Mouse (Mus musculus) CH12.LX (cell line): ENCODE measurements around the gene Rbbp8nl.

Experiments used
- BHLHE40 ChIP-seq: IDR thresholded peaks from 2 replicates; pipeline ENCODE4 v1.6.1; 2011; ENCODE audit warnings: mild to moderate bottlenecking, low read depth, low read length, improper control_type of control experiment
- CTCF ChIP-seq, 2 experiments: IDR thresholded peaks in 1 of 2; conservative IDR thresholded peaks in 1 of 2; 2 replicates each; pipeline ENCODE4 v1.5.1; 2011 to 2012; ENCODE audit warnings: low read depth in 2 of 2, low read length in 2 of 2, improper control_type of control experiment in 1 of 2, inconsistent platforms in 1 of 2, mild to moderate bottlenecking in 1 of 2, moderate library complexity in 1 of 2
- EP300 ChIP-seq: IDR thresholded peaks from 2 replicates; pipeline ENCODE4 v1.6.1; 2011; ENCODE audit warnings: low read length, improper control_type of control experiment
- ETS1 ChIP-seq: conservative IDR thresholded peaks from 2 replicates; pipeline ENCODE4 v1.6.1; 2012; ENCODE audit warnings: low read depth, mild to moderate bottlenecking, inconsistent platforms, low read length, improper control_type of control experiment, moderate library complexity
- KAT2A ChIP-seq: IDR thresholded peaks from 2 replicates; pipeline ENCODE4 v1.6.1; 2012; ENCODE audit warnings: low read length, improper control_type of control experiment, inconsistent platforms; ENCODE audit not compliant: insufficient replicate concordance
- MAX ChIP-seq: IDR thresholded peaks from 2 replicates; pipeline ENCODE4 v1.6.1; 2011; ENCODE audit warnings: low read length, improper control_type of control experiment
- NELFE ChIP-seq: IDR thresholded peaks from 2 replicates; pipeline ENCODE4 v1.6.1; 2011; ENCODE audit warnings: low read depth, low read length, improper control_type of control experiment
- POLR2A ChIP-seq: IDR thresholded peaks from 2 replicates; pipeline ENCODE4 v1.6.1; 2011; ENCODE audit warnings: low read depth, mild to moderate bottlenecking, improper control_type of control experiment, low read length
- RCOR1 ChIP-seq: conservative IDR thresholded peaks from 2 replicates; pipeline ENCODE4 v1.6.1; 2012; ENCODE audit warnings: low read depth, mild to moderate bottlenecking, inconsistent platforms, low read length, improper control_type of control experiment
- SIN3A ChIP-seq: IDR thresholded peaks from 2 replicates; pipeline ENCODE4 v1.6.1; 2012; ENCODE audit warnings: low read length, improper control_type of control experiment, inconsistent platforms
- TCF12 ChIP-seq: IDR thresholded peaks from 2 replicates; pipeline ENCODE4 v1.6.1; 2014; ENCODE audit warnings: low read depth, mild to moderate bottlenecking, inconsistent platforms, low read length, improper control_type of control experiment
- UBTF ChIP-seq: IDR thresholded peaks from 2 replicates; pipeline ENCODE4 v1.6.1; 2012; ENCODE audit warnings: low read depth, mild to moderate bottlenecking, inconsistent platforms, low read length, improper control_type of control experiment, moderate library complexity
- USF1 ChIP-seq: IDR thresholded peaks from 2 replicates; pipeline ENCODE4 v1.6.1; 2014; ENCODE audit warnings: low read depth, mild to moderate bottlenecking, inconsistent platforms, low read length, improper control_type of control experiment

DNA sequence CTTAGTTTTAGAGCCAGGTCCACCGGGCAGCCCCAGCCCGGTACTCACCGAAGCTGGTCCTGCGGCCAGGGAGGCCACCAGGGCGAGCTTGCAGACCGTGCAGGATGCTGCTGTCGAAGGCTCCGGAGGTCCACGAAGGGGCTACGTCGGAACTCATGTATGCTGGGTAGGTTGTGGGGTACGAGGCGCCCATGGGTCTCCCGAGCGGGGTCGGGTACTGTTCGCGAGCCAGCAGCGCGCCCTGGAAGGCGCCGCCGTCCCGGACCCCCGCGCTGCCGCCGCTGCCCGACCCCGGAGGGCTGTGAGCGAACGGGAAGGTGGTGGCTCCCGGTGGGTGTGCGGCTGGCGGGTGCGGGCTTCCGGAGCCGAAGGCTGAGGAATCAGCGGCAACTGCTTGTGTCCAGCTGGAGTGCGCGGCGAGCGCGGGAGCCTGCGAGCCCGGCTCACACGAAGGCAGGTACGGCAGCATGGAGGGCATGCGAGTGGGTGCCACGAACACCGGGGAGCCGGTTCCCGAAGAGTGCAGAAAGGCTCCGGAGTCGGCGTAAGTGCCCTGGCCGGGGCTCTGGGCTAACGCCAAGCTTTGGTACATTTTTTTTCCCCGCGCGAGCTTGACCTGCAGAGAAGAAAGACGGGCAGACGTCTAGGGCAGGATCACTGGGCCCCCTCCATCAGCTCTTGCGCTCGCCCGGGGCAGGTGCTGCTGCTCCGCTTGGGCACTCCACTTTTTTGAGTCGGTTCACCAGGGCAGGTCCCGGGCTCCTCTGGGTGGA is 44.3 kb upstream of the Rbbp8nl start:
- TF ChIP-seq CTCF (conservative IDR thresholded peaks at IDR 0.05 in 1 of 2, IDR thresholded peaks at IDR 0.05 in 1 of 2; ENCODE audit: low read depth in 2 of 2, low read length in 2 of 2) = no peak
- TF ChIP-seq ETS1 = no peak
- TF ChIP-seq RCOR1 = no peak
- TF ChIP-seq SIN3A = no peak
- TF ChIP-seq EP300 = no peak
- no peak for TF ChIP-seq POLR2A
- TF ChIP-seq TCF12 = no peak
- no peak for TF ChIP-seq KAT2A
- TF ChIP-seq BHLHE40 = no peak
- no peak for TF ChIP-seq NELFE
- TF ChIP-seq USF1 = no peak
- no peak for TF ChIP-seq UBTF
- TF ChIP-seq MAX = no peak
